Comparison of ENCODE assay signal across 8 mouse cellular contexts in genomic region chr19:29252831-29253545, GRCm38 (mm10). TPM values are rescaled to one million over a fixed set of nuclear protein-coding genes. Genes with fewer than 3 reads are reported as not detected.
A peak's percentile ranks its signal among the peaks of the same experiment; 100 is the strongest.
DNase-seq lines count a peak whose midpoint lies in the region; ATAC-seq and TF ChIP-seq lines count a peak whose summit lies in the region.

No protein-coding gene starts in this region.

- ATAC-seq in forebrain, embryonic 14.5 days: no peak
- no peak for ATAC-seq in stomach, embryonic 14.5 days (ENCODE audit: insufficient number of reproducible peaks, insufficient read depth, low FRiP score, low read depth)

- H3K9ac ChIP-seq in forebrain, embryonic 14.5 days (ENCODE audit: low read length): peak overlapping the region; percentile 98
- peak overlapping the region; percentile 92; the same call in 1 of the 2 replicates for H3K9ac ChIP-seq in stomach, embryonic 14.5 days (replicated peaks; ENCODE audit: low read depth, low read length)

- H3K27ac ChIP-seq in layer of hippocampus, adult 2 months: peak overlapping the region; percentile 99
- H3K27ac ChIP-seq in forebrain, embryonic 14.5 days (ENCODE audit: low read depth, low read length): peak overlapping the region; percentile 98; the same call in 1 of the 2 replicates
- no peak overlapping the region for H3K27ac ChIP-seq in stomach, embryonic 14.5 days (ENCODE audit: low read length)

- H3K9me3 ChIP-seq in forebrain, embryonic 14.5 days (replicated peaks; ENCODE audit: control insufficient read depth, low read length): no peaks in the 10 kb centered on the region
- H3K9me3 ChIP-seq in stomach, embryonic 14.5 days (ENCODE audit: control insufficient read depth, low read depth, low read length): no peaks in the 10 kb centered on the region

- H3K4me3 ChIP-seq in layer of hippocampus, adult 2 months: peak overlapping the region; percentile 85
- peak overlapping the region; percentile 87 for H3K4me3 ChIP-seq in forebrain, embryonic 14.5 days (ENCODE audit: low read depth, low read length)
- peak overlapping the region; percentile 89 for H3K4me3 ChIP-seq in stomach, embryonic 14.5 days (ENCODE audit: low read depth, low read length)

- no peak for DNase-seq in layer of hippocampus, adult 2 months (ENCODE audit: low spot score in 2 of 2)
- DNase-seq in layer of hippocampus, postnatal 25 days (ENCODE audit: extremely low spot score in 1 of 2, low spot score in 1 of 2): no peak
- DNase-seq in Muller cell, postnatal 12 days (ENCODE audit: inconsistent ontology term): peak; percentile 51
- DNase-seq in forebrain, embryonic 14.5 days (ENCODE audit: low spot score): no peak
- peak; percentile 59 for DNase-seq in liver
- no peak for DNase-seq in right cerebral cortex, postnatal 36 days (ENCODE audit: low spot score in 2 of 2)
- no peak for DNase-seq in right cerebral cortex, postnatal 14 days

- H3K4me1 ChIP-seq in forebrain, embryonic 14.5 days (ENCODE audit: control insufficient read depth, insufficient read depth, low read length): peaks cover 37% of the 10 kb centered on the region
- H3K4me1 ChIP-seq in stomach, embryonic 14.5 days (ENCODE audit: control insufficient read depth, insufficient read depth, low read length): peaks cover 11% of the 10 kb centered on the region

- H3K27me3 ChIP-seq in forebrain, embryonic 14.5 days (replicated peaks; ENCODE audit: control insufficient read depth, insufficient read depth, low read length): no peaks in the 10 kb centered on the region
- no peaks in the 10 kb centered on the region for H3K27me3 ChIP-seq in stomach, embryonic 14.5 days (ENCODE audit: control insufficient read depth, insufficient read depth, low read length)

- TF ChIP-seq CTCF in layer of hippocampus, adult 2 months (conservative IDR thresholded peaks at IDR 0.05): no peak

- WGBS in forebrain, embryonic 14.5 days: 25% methylated on average over 10 of the region's 10 CpGs
- 26% methylated on average over 10 of the region's 10 CpGs for WGBS in stomach, embryonic 14.5 days

- H3K36me3 ChIP-seq in forebrain, embryonic 14.5 days (ENCODE audit: control insufficient read depth, insufficient read depth, low read length): no peaks in the 10 kb centered on the region
- no peaks in the 10 kb centered on the region for H3K36me3 ChIP-seq in stomach, embryonic 14.5 days (ENCODE audit: control insufficient read depth, insufficient read depth, low read length)

- H3K4me2 ChIP-seq in forebrain, embryonic 14.5 days (ENCODE audit: low read length): peak overlapping the region; percentile 75
- H3K4me2 ChIP-seq in stomach, embryonic 14.5 days (replicated peaks; ENCODE audit: low read depth, low read length): peak overlapping the region; percentile 72

RNA-seq across cellular contexts. Expression of gene Jak2, which starts 1.4 kb away (rescaled TPM):
- total RNA-seq in layer of hippocampus, adult 2 months (2021): 10 to 100 TPM; 27.1 to 28.1 TPM
- 10 to 100 TPM; 26.1 to 27.5 TPM for total RNA-seq in layer of hippocampus, postnatal 25 days (2021)
- polyA plus RNA-seq in forebrain, embryonic 14.5 days (2014; fragmentation: Nextera tagmentation; extraction: Ambion mirVana): 15.6 and 18.2 TPM in 2 replicates
- polyA plus RNA-seq in stomach, embryonic 14.5 days (2014; fragmentation: Nextera tagmentation; extraction: Ambion mirVana): 11.2 and 13.1 TPM in 2 replicates

Comparison
In these comparisons a context has a peak if more than half of its experiments do, and no peak if none do; other contexts are left out.
1. DNase-seq: peak in Muller cell, postnatal 12 days (single experiment) and liver (single experiment); none in layer of hippocampus, adult 2 months (0 of 2), layer of hippocampus, postnatal 25 days (0 of 2), forebrain, embryonic 14.5 days (single experiment), right cerebral cortex, postnatal 36 days (0 of 2) and right cerebral cortex, postnatal 14 days (single experiment).
2. Peak in every context shown above with its lines, with median percentiles within 50 percentile points of each other: H3K4me3 ChIP-seq.